Mouse (Mus musculus): ENCODE results near the gene Rnf7.
"Not testable (repeated sequence)": the region's sequence is repeated elsewhere in the genome, so short reads cannot be mapped to it uniquely, and the experiment has no call there.

Rnf7 gene

GRCm38 (mm10) chr9:96471681-96472080 is 6.8 kb downstream of the Rnf7 start:
- intact Hi-C loops (cut with DNase I), result not testable (repeated sequence)

- intact Hi-C loops (cut with DNase I), result no loop called here
Observed at GRCm38 (mm10) chr9:96470266-96470974, 8.1 kb downstream of the Rnf7 start.

- intact Hi-C loops (cut with DNase I), result no loop called here
Observed at GRCm38 (mm10) chr9:96469556-96470265, 8.8 kb downstream of the Rnf7 start.

DNA sequence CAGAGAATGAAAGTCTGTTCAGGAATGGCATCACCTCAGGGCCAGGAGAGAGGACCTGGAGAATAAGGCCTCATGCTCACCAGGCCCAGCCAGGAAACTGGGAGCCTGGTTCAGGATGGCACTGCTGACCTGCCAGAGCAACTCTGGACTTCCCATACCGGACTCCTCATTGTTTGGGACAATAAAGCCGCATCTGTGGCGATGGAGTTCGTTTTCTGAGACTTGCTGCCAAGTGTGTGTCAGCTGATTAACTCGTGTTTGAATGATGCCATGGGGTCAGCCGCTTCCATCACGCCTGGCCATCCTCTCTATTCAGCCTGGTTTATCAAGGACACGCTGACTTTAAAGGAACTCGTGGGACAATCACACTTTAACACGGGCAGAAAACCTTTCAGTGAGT is 14.8 kb downstream of the Rnf7 start:
- intact Hi-C loops (cut with DNase I), result no loop called here

DNA sequence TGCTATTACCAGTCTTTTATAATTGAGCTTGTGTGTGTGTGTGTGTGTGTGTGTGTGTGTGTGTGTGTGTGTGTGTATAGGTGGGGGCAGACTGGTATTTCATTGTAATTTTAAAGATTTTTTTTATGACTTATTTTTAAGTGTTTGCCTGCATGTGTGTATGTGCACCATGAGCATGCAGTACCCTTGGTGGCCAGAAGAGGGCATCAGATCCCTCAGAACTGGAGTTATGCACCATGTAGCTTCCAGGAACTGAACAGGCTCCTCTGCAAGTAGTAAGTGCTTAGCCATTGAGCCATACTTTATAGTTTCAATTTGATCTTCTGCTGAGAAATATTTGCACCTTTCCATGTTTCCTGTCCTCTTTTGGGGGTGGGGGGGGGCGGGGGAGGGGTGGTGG is 16.9 kb downstream of the Rnf7 start:
- intact Hi-C loops (cut with DNase I), result no loop called here

- intact Hi-C loops (cut with DNase I), result no loop called here
Observed at GRCm38 (mm10) chr9:96460117-96460865, 18.2 kb downstream of the Rnf7 start.

DNA sequence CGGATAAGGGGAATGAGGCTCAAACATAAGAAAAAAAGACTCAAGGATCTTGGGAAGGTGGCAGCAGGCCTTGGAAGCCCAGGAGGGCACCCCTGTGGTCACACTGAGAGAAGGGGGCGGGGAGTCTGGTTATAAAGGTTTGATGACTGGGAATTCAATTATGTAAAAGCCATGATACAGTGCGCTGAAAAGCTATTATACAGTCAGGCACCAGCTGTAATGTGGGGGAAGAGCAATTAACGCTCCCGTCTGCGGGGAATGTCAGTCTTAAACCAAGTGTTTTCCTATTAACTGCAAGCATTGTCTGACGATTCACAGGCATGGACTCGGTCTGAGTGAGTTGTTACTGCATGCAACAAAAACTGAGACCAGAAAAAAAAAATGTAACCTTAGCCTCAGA is 22.9 kb downstream of the Rnf7 start:
- intact Hi-C loops (cut with DNase I), result no loop called here

- intact Hi-C loops (cut with DNase I), result no loop called here
Observed at GRCm38 (mm10) chr9:96452956-96453355, 25.5 kb downstream of the Rnf7 start.

GRCm38 (mm10) chr9:96450900-96451720 is 27.4 kb downstream of the Rnf7 start:
- intact Hi-C loops (cut with DNase I), result no loop called here

DNA sequence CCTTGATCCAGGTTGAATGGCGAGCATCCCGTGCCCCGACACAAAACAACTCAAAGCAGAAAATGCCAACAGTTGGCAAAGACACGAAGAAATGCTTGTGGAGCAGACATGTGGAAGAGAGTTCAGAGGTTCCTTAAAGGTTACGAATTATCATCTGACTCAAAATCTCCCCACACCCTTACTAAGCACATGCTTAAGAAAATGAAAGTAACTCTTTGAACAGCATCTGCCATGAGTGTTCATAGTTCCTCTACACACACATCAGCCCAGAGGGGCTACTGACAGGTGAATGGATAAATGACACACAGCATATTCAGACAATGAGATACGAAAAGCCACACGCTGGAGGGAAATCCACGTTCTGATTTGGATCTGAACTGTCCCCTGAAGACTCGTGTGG is 29.0 kb downstream of the Rnf7 start:
- intact Hi-C loops (cut with DNase I), result no loop called here

DNA sequence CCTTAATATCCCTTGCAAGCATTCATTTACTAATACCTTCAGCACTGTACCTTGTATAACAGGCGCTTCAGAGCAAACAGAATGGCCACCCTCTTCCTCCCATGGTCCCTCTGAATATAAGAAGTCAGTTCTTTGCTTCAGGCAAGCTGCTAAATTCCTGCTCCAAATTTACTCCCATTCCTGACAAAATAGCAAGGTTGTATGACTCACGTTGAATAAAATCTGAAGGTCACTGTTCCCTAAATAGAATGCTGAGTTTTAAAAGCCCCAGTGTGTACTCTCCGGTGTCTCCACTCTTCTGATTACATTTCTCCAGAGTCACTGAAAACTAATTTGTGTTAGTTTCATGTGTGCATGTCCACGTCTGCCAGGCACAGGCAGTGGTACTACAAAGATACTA is 33.1 kb downstream of the Rnf7 start:
- intact Hi-C loops (cut with DNase I), result no loop called here

GRCm38 (mm10) chr9:96442081-96442480 is 36.4 kb downstream of the Rnf7 start:
- intact Hi-C loops (cut with DNase I), result no loop called here

DNA sequence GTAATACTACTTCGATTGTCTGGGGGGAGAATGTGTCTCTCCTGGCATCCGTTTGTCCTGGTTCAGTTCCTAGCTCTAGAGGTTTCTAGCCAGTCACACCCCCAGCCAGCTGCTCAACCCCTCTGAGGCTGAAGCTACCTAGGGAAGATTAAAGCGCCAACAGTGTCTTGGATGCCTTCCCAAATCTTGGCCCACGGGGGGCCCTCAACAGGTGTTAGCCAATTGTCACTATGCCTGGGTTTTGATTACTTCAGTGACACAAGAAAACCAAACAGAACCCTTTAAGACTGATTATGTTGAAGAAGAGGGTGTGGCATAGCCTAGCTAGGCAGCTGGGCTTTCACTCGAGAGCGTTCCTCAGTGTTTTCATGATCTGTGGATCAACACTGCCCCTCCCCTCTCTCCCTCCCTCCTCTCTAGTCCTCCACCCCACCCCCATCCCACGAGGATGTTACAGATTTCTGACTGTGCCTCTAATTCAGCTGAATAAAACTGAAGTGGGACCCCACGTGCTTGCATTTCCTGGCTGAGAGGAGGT is 40.1 kb downstream of the Rnf7 start:
- intact Hi-C loops (cut with DNase I), result loop anchor here (5.0 kb wide), 2 partner anchors 39 to 76 kb away; partner anchors contain the start of genes Atp1b3 and Rnf7

- intact Hi-C loops (cut with DNase I), result loop anchor here (5.0 kb wide), 2 partner anchors 39 to 76 kb away; partner anchors contain the start of genes Atp1b3 and Rnf7
Observed at GRCm38 (mm10) chr9:96437805-96438333, 40.6 kb downstream of the Rnf7 start.

- intact Hi-C loops (cut with DNase I), result loop anchor here (5.0 kb wide), 2 partner anchors 40 to 75 kb away; partner anchors contain the start of genes Atp1b3 and Rnf7
Observed at GRCm38 (mm10) chr9:96436901-96437804, 41.3 kb downstream of the Rnf7 start.

DNA sequence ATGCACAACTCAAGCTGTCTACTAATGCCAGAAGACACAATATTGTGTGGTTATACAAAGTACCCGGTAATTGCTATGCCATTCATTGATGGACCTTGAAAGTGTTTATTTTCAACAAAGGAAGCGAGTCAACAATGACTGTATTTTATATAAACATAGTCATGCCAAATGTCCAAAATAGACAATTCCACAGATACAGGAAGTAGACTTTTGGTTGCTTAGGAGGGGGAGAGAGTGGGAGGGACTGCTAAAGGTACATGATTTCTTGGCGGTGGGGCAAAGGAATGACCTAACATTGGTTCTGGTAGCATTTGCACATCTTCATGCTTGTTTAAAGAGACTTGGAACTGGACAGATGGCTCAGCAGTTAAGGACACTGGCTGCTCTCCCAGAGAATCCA is 45.9 kb downstream of the Rnf7 start:
- intact Hi-C loops (cut with DNase I), result no loop called here

- intact Hi-C loops (cut with DNase I), result no loop called here
Observed at GRCm38 (mm10) chr9:96431081-96431480, 47.4 kb downstream of the Rnf7 start.

GRCm38 (mm10) chr9:96428336-96429046 is 50.0 kb downstream of the Rnf7 start:
- intact Hi-C loops (cut with DNase I), result loop anchor here (5.0 kb wide), 1 partner anchor 64 kb away; no protein-coding TSS in a partner anchor

DNA sequence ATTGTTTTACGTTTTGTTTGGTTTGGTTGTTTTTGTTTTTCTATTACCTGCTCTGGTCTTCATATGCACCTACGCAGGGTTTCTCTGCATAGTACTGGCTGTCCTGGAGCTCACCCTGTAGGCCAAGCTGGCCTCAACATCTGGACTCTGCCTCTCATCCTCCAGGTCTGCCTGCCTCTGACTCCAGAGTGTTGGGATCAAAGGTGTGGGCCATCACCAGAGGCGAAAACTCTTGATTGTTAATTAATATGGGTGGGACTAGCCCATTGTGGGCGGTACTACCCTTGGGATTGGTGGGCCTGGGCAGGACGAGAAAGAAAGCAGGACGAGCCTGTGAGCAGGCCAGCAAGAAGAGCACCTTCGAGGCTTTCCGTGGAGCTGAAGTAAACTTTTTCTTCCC is 54.4 kb downstream of the Rnf7 start:
- intact Hi-C loops (cut with DNase I), result no loop called here

All from adrenal gland (tissue).